In the genomic region with DNA sequence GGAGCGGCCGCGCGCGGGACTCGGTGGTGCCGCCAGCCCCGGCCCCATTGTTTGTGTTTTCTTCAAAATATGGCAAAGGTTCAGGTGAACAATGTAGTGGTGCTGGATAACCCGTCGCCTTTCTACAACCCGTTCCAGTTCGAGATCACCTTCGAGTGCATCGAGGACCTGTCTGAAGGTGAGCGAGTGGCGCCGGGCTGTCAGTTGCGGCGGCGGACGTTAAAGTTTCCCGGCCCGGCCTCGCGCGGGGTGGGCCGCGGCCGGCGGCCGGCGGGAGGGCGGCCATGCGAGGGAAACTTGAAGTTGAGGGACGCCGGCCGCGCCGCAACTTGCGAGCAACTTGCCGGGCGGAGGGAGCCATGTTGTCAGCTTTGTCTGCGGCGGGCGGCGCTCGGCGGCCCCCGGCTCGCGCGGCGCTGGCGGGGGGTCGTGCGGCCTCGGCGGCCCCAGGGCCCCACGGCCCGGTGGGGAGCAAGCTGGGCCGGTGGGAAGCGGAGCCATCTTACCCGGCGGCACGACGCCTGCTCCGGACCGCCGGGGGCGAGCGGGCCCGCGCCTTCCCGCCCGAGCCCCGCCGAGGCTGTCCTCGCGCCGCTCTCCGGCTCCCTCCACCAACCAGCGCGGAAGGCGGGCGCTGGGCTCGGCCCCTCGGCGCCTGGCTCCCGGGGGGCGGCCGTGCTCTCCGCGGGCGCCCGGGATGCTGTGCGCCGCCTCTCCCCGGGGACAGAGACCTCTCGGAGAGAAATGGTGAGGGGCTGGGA, we compare ENCODE assay signal across 7 mouse cellular contexts. TPM values are rescaled to one million over a fixed set of nuclear protein-coding genes. Genes with fewer than 3 reads are reported as not detected.
DNase-seq lines count a peak whose midpoint lies in the region; ATAC-seq and TF ChIP-seq lines count a peak whose summit lies in the region.

No protein-coding gene starts in this region.

- no peak for TF ChIP-seq EP300 in heart, adult 2 months (IDR thresholded peaks at IDR 0.05; ENCODE audit: insufficient read depth, low read depth, low read length)

- WGBS in embryonic facial prominence, embryonic 12.5 days = under 1% methylated on average over 85 of the region's 99 CpGs
- WGBS in heart, adult 2 months = under 1% methylated on average over 98 of the region's 99 CpGs
- under 1% methylated on average over 98 of the region's 99 CpGs for WGBS in liver, embryonic 11.5 days
- WGBS in midbrain, postnatal 0 days = under 1% methylated on average over 78 of the region's 99 CpGs

- H3K9me3 ChIP-seq in embryonic facial prominence, embryonic 12.5 days = no peaks in the 10 kb centered on the region
- no peaks in the 10 kb centered on the region for H3K9me3 ChIP-seq in liver, embryonic 11.5 days (ENCODE audit: control insufficient read depth, low read length)
- H3K9me3 ChIP-seq in midbrain, postnatal 0 days (ENCODE audit: low read length) = no peaks in the 10 kb centered on the region

- peak overlapping the region; percentile 99 for H3K9ac ChIP-seq in embryonic facial prominence, embryonic 12.5 days
- peak overlapping the region; percentile 81 for H3K9ac ChIP-seq in heart, adult 2 months (ENCODE audit: low read depth, low read length)
- peak overlapping the region; percentile 96 for H3K9ac ChIP-seq in liver, embryonic 11.5 days (ENCODE audit: low read depth, low read length)
- peak overlapping the region; percentile 75 for H3K9ac ChIP-seq in midbrain, postnatal 0 days (replicated peaks; ENCODE audit: low read length, poor library complexity, severe bottlenecking)

- TF ChIP-seq POLR2A in heart, adult 2 months (IDR thresholded peaks at IDR 0.05; ENCODE audit: insufficient read depth, low read depth, low read length) = no peak

- DNase-seq in T-cell, adult 2 months (ENCODE audit: low spot score) = peak; percentile 47
- peak; percentile 63 to 71 for DNase-seq in heart, adult 2 months
- peak; percentile 58 for DNase-seq in kidney, adult 18-20 months
- DNase-seq in liver, embryonic 11.5 days (ENCODE audit: low spot score) = peak; percentile 56
- peak; percentile 27 for DNase-seq in midbrain, postnatal 0 days (ENCODE audit: low spot score)
- peak; percentile 39 to 43 for DNase-seq in spleen, postnatal 36 days (ENCODE audit: low spot score in 2 of 2)

- intact Hi-C loops in heart, adult 2 months (cut with DNase I) = no loop called here

- H3K27ac ChIP-seq in embryonic facial prominence, embryonic 12.5 days = peak overlapping the region; percentile 99
- H3K27ac ChIP-seq in heart, adult 2 months = peak overlapping the region; percentile 88
- H3K27ac ChIP-seq in liver, embryonic 11.5 days (ENCODE audit: low read depth, low read length) = peak overlapping the region; percentile 98
- peak overlapping the region; percentile 98 for H3K27ac ChIP-seq in midbrain, postnatal 0 days (ENCODE audit: low read depth, low read length)

- no peak; the same call in 1 of the 2 replicates for ATAC-seq in embryonic facial prominence, embryonic 12.5 days (ENCODE audit: insufficient number of reproducible peaks, insufficient read depth, low FRiP score, low TSS enrichment)
- ATAC-seq in liver, embryonic 11.5 days (replicated peaks; ENCODE audit: low FRiP score) = peak; percentile 24
- peak; percentile 35; the same call in 1 of the 2 replicates for ATAC-seq in midbrain, postnatal 0 days (ENCODE audit: low FRiP score)

- peak overlapping the region; percentile 98 for H3K4me3 ChIP-seq in embryonic facial prominence, embryonic 12.5 days
- peak overlapping the region; percentile 91 for H3K4me3 ChIP-seq in heart, adult 2 months
- peak overlapping the region; percentile 93 for H3K4me3 ChIP-seq in liver, embryonic 11.5 days (ENCODE audit: low read depth, low read length)
- peak overlapping the region; percentile 86 for H3K4me3 ChIP-seq in midbrain, postnatal 0 days (ENCODE audit: low read depth, low read length)

- H3K4me2 ChIP-seq in embryonic facial prominence, embryonic 12.5 days (replicated peaks) = peak overlapping the region; percentile 65
- H3K4me2 ChIP-seq in liver, embryonic 11.5 days = peak overlapping the region; percentile 52
- peak overlapping the region; percentile 73 for H3K4me2 ChIP-seq in midbrain, postnatal 0 days (ENCODE audit: low read depth, low read length, poor library complexity, severe bottlenecking)

- peaks cover 7% of the 10 kb centered on the region; the same call in 1 of the 2 replicates for H3K36me3 ChIP-seq in embryonic facial prominence, embryonic 12.5 days
- H3K36me3 ChIP-seq in heart, adult 2 months (ENCODE audit: control insufficient read depth, insufficient read depth, low read length) = peaks cover 15% of the 10 kb centered on the region
- H3K36me3 ChIP-seq in liver, embryonic 11.5 days (ENCODE audit: control insufficient read depth, insufficient read depth, low read length) = peaks cover 3% of the 10 kb centered on the region; the same call in 1 of the 2 replicates
- H3K36me3 ChIP-seq in midbrain, postnatal 0 days (ENCODE audit: insufficient read depth, low read length) = no peaks in the 10 kb centered on the region

- no peaks in the 10 kb centered on the region for H3K27me3 ChIP-seq in embryonic facial prominence, embryonic 12.5 days
- H3K27me3 ChIP-seq in heart, adult 2 months (ENCODE audit: control insufficient read depth, insufficient read depth, low read length) = no peaks in the 10 kb centered on the region
- no peaks in the 10 kb centered on the region for H3K27me3 ChIP-seq in liver, embryonic 11.5 days (replicated peaks; ENCODE audit: control insufficient read depth, insufficient read depth, low read length)
- no peaks in the 10 kb centered on the region for H3K27me3 ChIP-seq in midbrain, postnatal 0 days (ENCODE audit: insufficient read depth, low read length)

- no peak for TF ChIP-seq CTCF in heart, adult 2 months (IDR thresholded peaks at IDR 0.05)
- no peak for TF ChIP-seq CTCF in midbrain, postnatal 0 days (IDR thresholded peaks at IDR 0.05)

- H3K79me2 ChIP-seq in heart, adult 2 months (replicated peaks; ENCODE audit: control insufficient read depth, insufficient read depth, low read length) = no peaks in the 10 kb centered on the region; the same call in 1 of the 2 replicates

- peaks cover 21% of the 10 kb centered on the region for H3K4me1 ChIP-seq in embryonic facial prominence, embryonic 12.5 days
- H3K4me1 ChIP-seq in heart, adult 2 months (ENCODE audit: control insufficient read depth, insufficient read depth, low read length) = peaks cover 4% of the 10 kb centered on the region
- peaks cover 19% of the 10 kb centered on the region; the same call in 1 of the 2 replicates for H3K4me1 ChIP-seq in liver, embryonic 11.5 days (replicated peaks; ENCODE audit: control insufficient read depth, insufficient read depth, low read length)
- peaks cover 3% of the 10 kb centered on the region; the same call in 1 of the 2 replicates for H3K4me1 ChIP-seq in midbrain, postnatal 0 days (ENCODE audit: insufficient read depth, low read length)

RNA-seq across cellular contexts. Expression of a gene that starts 0.7 kb away (rescaled TPM):
- 148 and 153 TPM in 2 replicates for polyA plus RNA-seq in embryonic facial prominence, embryonic 12.5 days (2016; fragmentation: Nextera tagmentation; extraction: Ambion mirVana)
- total RNA-seq in heart, adult 2 months (2021) = 10 to 100 TPM; 26.7 to 27.0 TPM
- 6.7 and 16.1 TPM in 2 replicates for polyA plus RNA-seq in heart, adult 2 months (2012; rRNA removed)
- polyA plus RNA-seq in liver, embryonic 11.5 days (2014; fragmentation: Nextera tagmentation; extraction: Ambion mirVana) = 172 and 175 TPM in 2 replicates
- total RNA-seq in midbrain, postnatal 0 days (2014; rRNA removed) = 27.3 and 39.7 TPM in 2 replicates
- 50.8 and 51.8 TPM in 2 replicates for polyA plus RNA-seq in midbrain, postnatal 0 days (2015; fragmentation: Nextera tagmentation; extraction: Ambion mirVana)

RNA-seq across cellular contexts. Expression of a gene that starts 32.9 kb away (rescaled TPM):
- 14.4 and 14.7 TPM in 2 replicates for polyA plus RNA-seq in embryonic facial prominence, embryonic 12.5 days (2016; fragmentation: Nextera tagmentation; extraction: Ambion mirVana)
- 1 to 10 TPM; 2.3 to 4.0 TPM for total RNA-seq in heart, adult 2 months (2021)
- 1.3 and 2.6 TPM in 2 replicates for polyA plus RNA-seq in heart, adult 2 months (2012; rRNA removed)
- polyA plus RNA-seq in liver, embryonic 11.5 days (2014; fragmentation: Nextera tagmentation; extraction: Ambion mirVana) = 9.1 and 9.2 TPM in 2 replicates
- 3.1 and 5.9 TPM in 2 replicates for total RNA-seq in midbrain, postnatal 0 days (2014; rRNA removed)
- polyA plus RNA-seq in midbrain, postnatal 0 days (2015; fragmentation: Nextera tagmentation; extraction: Ambion mirVana) = 4.6 and 5.7 TPM in 2 replicates
